Mouse (Mus musculus): ENCODE data around the gene Cxcr3. TPM values are rescaled to one million over a fixed set of nuclear protein-coding genes. Genes with fewer than 3 reads are reported as not detected.

Gene Cxcr3
- polyA plus RNA-seq (2015; fragmentation: Nextera tagmentation; extraction: Ambion mirVana) = 0.19 and 0.60 TPM in 2 replicates

GRCm38 (mm10) chrX:101733828-101734319, at the start of gene Cxcr3:
TSS of gene Cxcr3 (minus strand) at chrX:101734269.
- WGBS = 26% methylated on average over 11 of the region's 11 CpGs
- Histone ChIP-seq H3K9ac (ENCODE audit: low read length) (no peak within 1 kb of the TSS), H3K36me3 (ENCODE audit: control insufficient read depth, insufficient read depth) (no peaks in the 10 kb centered on the region), H3K4me1 (ENCODE audit: control insufficient read depth, insufficient read depth, low read length) (peaks cover 12% of the 10 kb centered on the region), H3K27ac (ENCODE audit: low read length) (no peak within 1 kb of the TSS), H3K27me3 (ENCODE audit: control insufficient read depth, insufficient read depth, low read length) (peaks cover 4% of the 10 kb centered on the region; the same call in 1 of the 2 replicates), H3K4me3 (ENCODE audit: low read length) (no peak within 1 kb of the TSS), H3K4me2 (ENCODE audit: low read depth, low read length) (peak within 1 kb of the TSS; percentile 12; the same call in 1 of the 2 replicates), H3K9me3 (replicated peaks; ENCODE audit: control insufficient read depth, low read length) (no peaks in the 10 kb centered on the region)
- ATAC-seq (replicated peaks; ENCODE audit: extremely low read depth, insufficient read depth, low FRiP score) = no peak; the same call in 1 of the 2 replicates

- Histone ChIP-seq H3K9ac (ENCODE audit: low read length) (no peak overlapping the region), H3K9me3 (replicated peaks; ENCODE audit: control insufficient read depth, low read length) (no peaks in the 10 kb centered on the region), H3K4me3 (ENCODE audit: low read length) (no peak overlapping the region), H3K27me3 (ENCODE audit: control insufficient read depth, insufficient read depth, low read length) (peaks cover 8% of the 10 kb centered on the region; the same call in 1 of the 2 replicates), H3K27ac (ENCODE audit: low read length) (no peak overlapping the region), H3K4me1 (ENCODE audit: control insufficient read depth, insufficient read depth, low read length) (no peaks in the 10 kb centered on the region), H3K4me2 (ENCODE audit: low read depth, low read length) (no peak overlapping the region), H3K36me3 (ENCODE audit: control insufficient read depth, insufficient read depth) (no peaks in the 10 kb centered on the region)
- 31% methylated on average over 5 of the region's 5 CpGs for WGBS
- ATAC-seq (replicated peaks; ENCODE audit: extremely low read depth, insufficient read depth, low FRiP score) = no peak
These were observed 38.0 kb upstream of the Cxcr3 start for GRCm38 (mm10) chrX:101772035-101772434.

DNA sequence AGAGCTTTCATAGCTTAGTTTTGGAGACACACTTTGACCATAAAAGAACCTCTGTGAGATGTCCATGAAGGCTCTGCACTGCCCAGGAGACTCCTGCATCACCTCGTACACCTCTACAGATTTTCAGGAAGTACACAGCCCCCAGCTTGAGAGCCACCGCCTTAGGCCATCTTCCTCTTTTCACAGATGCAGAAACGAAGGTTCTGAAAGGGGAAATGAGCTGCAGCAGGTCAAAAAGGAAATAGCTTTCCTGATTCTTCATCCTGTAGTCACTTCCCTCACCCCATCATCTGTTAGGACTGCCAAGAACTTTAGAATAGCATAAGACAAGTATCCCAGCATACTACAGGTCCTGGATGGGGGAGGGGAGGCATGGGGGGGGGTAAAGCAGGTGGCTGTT, 36.2 kb upstream of the Cxcr3 start:
- Histone ChIP-seq H3K27ac (ENCODE audit: low read length) (no peak overlapping the region), H3K27me3 (ENCODE audit: control insufficient read depth, insufficient read depth, low read length) (peaks cover 10% of the 10 kb centered on the region; the same call in 1 of the 2 replicates), H3K4me2 (ENCODE audit: low read depth, low read length) (no peak overlapping the region), H3K36me3 (ENCODE audit: control insufficient read depth, insufficient read depth) (no peaks in the 10 kb centered on the region), H3K4me1 (ENCODE audit: control insufficient read depth, insufficient read depth, low read length) (no peaks in the 10 kb centered on the region), H3K9ac (ENCODE audit: low read length) (no peak overlapping the region), H3K4me3 (ENCODE audit: low read length) (no peak overlapping the region), H3K9me3 (replicated peaks; ENCODE audit: control insufficient read depth, low read length) (no peaks in the 10 kb centered on the region)
- no peak for ATAC-seq (replicated peaks; ENCODE audit: extremely low read depth, insufficient read depth, low FRiP score)
- 48% methylated on average over 3 of the region's 3 CpGs for WGBS

GRCm38 (mm10) chrX:101769478-101769877, 35.4 kb upstream of the Cxcr3 start:
- Histone ChIP-seq H3K9ac (ENCODE audit: low read length) (no peak overlapping the region), H3K9me3 (replicated peaks; ENCODE audit: control insufficient read depth, low read length) (no peaks in the 10 kb centered on the region), H3K36me3 (ENCODE audit: control insufficient read depth, insufficient read depth) (no peaks in the 10 kb centered on the region), H3K4me2 (ENCODE audit: low read depth, low read length) (no peak overlapping the region), H3K27me3 (ENCODE audit: control insufficient read depth, insufficient read depth, low read length) (peaks cover 10% of the 10 kb centered on the region; the same call in 1 of the 2 replicates), H3K27ac (ENCODE audit: low read length) (no peak overlapping the region), H3K4me1 (ENCODE audit: control insufficient read depth, insufficient read depth, low read length) (no peaks in the 10 kb centered on the region), H3K4me3 (ENCODE audit: low read length) (no peak overlapping the region)
- 55% methylated on average over 2 of the region's 2 CpGs for WGBS
- no peak for ATAC-seq (replicated peaks; ENCODE audit: extremely low read depth, insufficient read depth, low FRiP score)

- peaks cover 7% of the 10 kb centered on the region; the same call in 1 of the 2 replicates for H3K27me3 ChIP-seq (ENCODE audit: control insufficient read depth, insufficient read depth, low read length)
- no peak overlapping the region for H3K27ac ChIP-seq (ENCODE audit: low read length)
- H3K4me2 ChIP-seq (ENCODE audit: low read depth, low read length) = no peak overlapping the region
- no peak for ATAC-seq (replicated peaks; ENCODE audit: extremely low read depth, insufficient read depth, low FRiP score)
- no peak overlapping the region for H3K9ac ChIP-seq (ENCODE audit: low read length)
- no peak overlapping the region for H3K4me3 ChIP-seq (ENCODE audit: low read length)
- H3K9me3 ChIP-seq (replicated peaks; ENCODE audit: control insufficient read depth, low read length) = no peaks in the 10 kb centered on the region
- no peaks in the 10 kb centered on the region for H3K36me3 ChIP-seq (ENCODE audit: control insufficient read depth, insufficient read depth)
- 54% methylated on average over 7 of the region's 7 CpGs for WGBS
- H3K4me1 ChIP-seq (ENCODE audit: control insufficient read depth, insufficient read depth, low read length) = no peaks in the 10 kb centered on the region
These were observed 33.2 kb upstream of the Cxcr3 start for GRCm38 (mm10) chrX:101767280-101767679.

DNA sequence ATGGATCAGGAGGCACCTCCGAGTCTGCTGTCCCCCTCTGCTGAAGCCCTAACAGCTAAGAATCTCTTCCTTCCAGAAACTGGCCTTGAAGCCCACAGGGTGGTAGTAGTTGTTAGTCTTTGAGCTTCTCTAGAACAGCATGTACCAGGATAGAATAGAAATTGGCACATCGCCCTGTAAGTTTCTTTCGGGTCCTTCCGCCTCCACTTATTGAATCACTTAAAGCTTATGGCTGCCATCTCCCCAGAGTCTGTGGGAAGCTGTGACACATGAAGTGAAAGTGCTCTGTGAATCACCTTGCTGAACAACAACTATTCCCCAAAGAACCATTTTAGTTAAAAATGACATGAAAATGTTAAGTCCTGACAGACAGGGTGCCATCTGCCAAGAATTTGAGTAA, 31.0 kb upstream of the Cxcr3 start:
- no peak for ATAC-seq (replicated peaks; ENCODE audit: extremely low read depth, insufficient read depth, low FRiP score)
- H3K9ac ChIP-seq (ENCODE audit: low read length) = no peak overlapping the region
- peaks cover 3% of the 10 kb centered on the region; the same call in 1 of the 2 replicates for H3K27me3 ChIP-seq (ENCODE audit: control insufficient read depth, insufficient read depth, low read length)
- no peaks in the 10 kb centered on the region for H3K36me3 ChIP-seq (ENCODE audit: control insufficient read depth, insufficient read depth)
- H3K4me1 ChIP-seq (ENCODE audit: control insufficient read depth, insufficient read depth, low read length) = no peaks in the 10 kb centered on the region
- H3K4me2 ChIP-seq (ENCODE audit: low read depth, low read length) = no peak overlapping the region
- no peak overlapping the region for H3K27ac ChIP-seq (ENCODE audit: low read length)
- H3K9me3 ChIP-seq (replicated peaks; ENCODE audit: control insufficient read depth, low read length) = no peaks in the 10 kb centered on the region
- H3K4me3 ChIP-seq (ENCODE audit: low read length) = no peak overlapping the region
- 77% methylated on average over 4 of the region's 4 CpGs for WGBS

GRCm38 (mm10) chrX:101764621-101765020, 30.6 kb upstream of the Cxcr3 start:
- ATAC-seq (replicated peaks; ENCODE audit: extremely low read depth, insufficient read depth, low FRiP score) = no peak
- Histone ChIP-seq H3K4me1 (ENCODE audit: control insufficient read depth, insufficient read depth, low read length) (no peaks in the 10 kb centered on the region), H3K4me2 (ENCODE audit: low read depth, low read length) (no peak overlapping the region), H3K9ac (ENCODE audit: low read length) (no peak overlapping the region), H3K9me3 (replicated peaks; ENCODE audit: control insufficient read depth, low read length) (no peaks in the 10 kb centered on the region), H3K27ac (ENCODE audit: low read length) (no peak overlapping the region), H3K4me3 (ENCODE audit: low read length) (no peak overlapping the region), H3K27me3 (ENCODE audit: control insufficient read depth, insufficient read depth, low read length) (peaks cover 6% of the 10 kb centered on the region), H3K36me3 (ENCODE audit: control insufficient read depth, insufficient read depth) (no peaks in the 10 kb centered on the region)
- WGBS = 61% methylated on average over 5 of the region's 5 CpGs

GRCm38 (mm10) chrX:101754478-101754877, 20.4 kb upstream of the Cxcr3 start:
- Histone ChIP-seq H3K36me3 (ENCODE audit: control insufficient read depth, insufficient read depth) (no peaks in the 10 kb centered on the region), H3K27ac (ENCODE audit: low read length) (no peak overlapping the region), H3K4me2 (ENCODE audit: low read depth, low read length) (no peak overlapping the region), H3K4me3 (ENCODE audit: low read length) (no peak overlapping the region), H3K27me3 (ENCODE audit: control insufficient read depth, insufficient read depth, low read length) (no peaks in the 10 kb centered on the region), H3K9me3 (replicated peaks; ENCODE audit: control insufficient read depth, low read length) (no peaks in the 10 kb centered on the region), H3K9ac (ENCODE audit: low read length) (no peak overlapping the region), H3K4me1 (ENCODE audit: control insufficient read depth, insufficient read depth, low read length) (no peaks in the 10 kb centered on the region)
- WGBS = 61% methylated on average over 5 of the region's 5 CpGs
- ATAC-seq (replicated peaks; ENCODE audit: extremely low read depth, insufficient read depth, low FRiP score) = no peak

- Histone ChIP-seq H3K27ac (ENCODE audit: low read length) (no peak overlapping the region), H3K4me1 (ENCODE audit: control insufficient read depth, insufficient read depth, low read length) (no peaks in the 10 kb centered on the region), H3K4me3 (ENCODE audit: low read length) (no peak overlapping the region), H3K27me3 (ENCODE audit: control insufficient read depth, insufficient read depth, low read length) (no peaks in the 10 kb centered on the region), H3K9ac (ENCODE audit: low read length) (no peak overlapping the region), H3K4me2 (ENCODE audit: low read depth, low read length) (no peak overlapping the region), H3K9me3 (replicated peaks; ENCODE audit: control insufficient read depth, low read length) (no peaks in the 10 kb centered on the region), H3K36me3 (ENCODE audit: control insufficient read depth, insufficient read depth) (no peaks in the 10 kb centered on the region)
- ATAC-seq (replicated peaks; ENCODE audit: extremely low read depth, insufficient read depth, low FRiP score) = no peak
- 64% methylated on average over 4 of the region's 4 CpGs for WGBS
These were observed 16.1 kb upstream of the Cxcr3 start for GRCm38 (mm10) chrX:101750144-101750543.
